Mouse (Mus musculus) heart, adult 2 months (tissue): ENCODE results near the gene Shroom3. TPM values are rescaled to one million over a fixed set of nuclear protein-coding genes. Genes with fewer than 3 reads are reported as not detected.

Experiments used
- DNase-seq, 2 experiments: peaks; one replicate each; pipeline ENCODE4 v3.0.0; 2021
- H3K27ac ChIP-seq: fragments of 200-600 bp; 2 replicates; pipeline ENCODE4 v1.8.1; 2022
- H3K27me3 ChIP-seq: fragments of 200-500 bp; 2 replicates; pipeline ENCODE4 v1.6.1; 2012; ENCODE audit warnings: mild to moderate bottlenecking, low read length, inconsistent platforms, mixed read lengths; ENCODE audit not compliant: control insufficient read depth, insufficient read depth
- H3K36me3 ChIP-seq: fragments of 200-500 bp; 2 replicates; pipeline ENCODE4 v1.6.1; 2012; ENCODE audit warnings: low read length, inconsistent platforms; ENCODE audit not compliant: control insufficient read depth, insufficient read depth
- H3K4me1 ChIP-seq: fragments of 200-500 bp; 2 replicates; pipeline ENCODE4 v1.6.1; 2011; ENCODE audit warnings: low read length; ENCODE audit not compliant: control insufficient read depth, insufficient read depth
- H3K4me3 ChIP-seq: fragments of 200-600 bp; 2 replicates; pipeline ENCODE4 v1.8.1; 2022
- H3K79me2 ChIP-seq: fragments of 200-500 bp; replicated peaks from 2 replicates; pipeline ENCODE4 v1.6.1; 2012; ENCODE audit warnings: mild to moderate bottlenecking, inconsistent platforms, low read length, moderate library complexity, mixed read lengths; ENCODE audit not compliant: control insufficient read depth, insufficient read depth
- H3K9ac ChIP-seq: fragments of 200-500 bp; 2 replicates; pipeline ENCODE4 v1.6.1; 2012; ENCODE audit warnings: low read depth, mild to moderate bottlenecking, control low read depth, inconsistent platforms, low read length, mixed read lengths
- CTCF ChIP-seq: fragments of 200-600 bp; IDR thresholded peaks from 2 replicates; pipeline ENCODE4 v1.8.1; 2022; ENCODE audit warnings: antibody characterized with exemption, mild to moderate bottlenecking, moderate library complexity
- EP300 ChIP-seq: fragments of 200-500 bp; IDR thresholded peaks from 2 replicates; pipeline ENCODE4 v1.6.1; 2011; ENCODE audit warnings: low read depth, low read length, control low read depth; ENCODE audit not compliant: insufficient read depth
- POLR2A ChIP-seq: fragments of 200-500 bp; IDR thresholded peaks from 2 replicates; pipeline ENCODE4 v1.6.1; 2011; ENCODE audit warnings: mild to moderate bottlenecking, low read depth, low read length, control low read depth; ENCODE audit not compliant: insufficient read depth
- WGBS: fragments of 180-500 bp; shearing (Covaris S2); methylation state at CpG from one replicate; pipeline ENCODE4 v1.1.7; 2018; 5-methylcytosine and 5-hydroxymethylcytosine counted together
- intact Hi-C: fragments of 180-260 bp; cut with DNase I; formaldehyde crosslinking; loops from one replicate; pipeline ENCODE4 v1.15.1; 2025
- polyA plus RNA-seq: library from polyadenylated mRNA; depleted of rRNA; stranded (reverse); fragments of >200 nt; gene quantifications from 2 replicates; pipeline ENCODE4 v1.2.3, GENCODE M21; 2012
- total RNA-seq, 2 experiments: library from RNA; stranded (reverse); gene quantifications; 2 replicates each; pipeline ENCODE4 v1.2.3; 2021

Shroom3 gene
- total and polyA plus RNA-seq, 3 experiments = 32.8 to 38.5 (median 32.8) TPM

DNA sequence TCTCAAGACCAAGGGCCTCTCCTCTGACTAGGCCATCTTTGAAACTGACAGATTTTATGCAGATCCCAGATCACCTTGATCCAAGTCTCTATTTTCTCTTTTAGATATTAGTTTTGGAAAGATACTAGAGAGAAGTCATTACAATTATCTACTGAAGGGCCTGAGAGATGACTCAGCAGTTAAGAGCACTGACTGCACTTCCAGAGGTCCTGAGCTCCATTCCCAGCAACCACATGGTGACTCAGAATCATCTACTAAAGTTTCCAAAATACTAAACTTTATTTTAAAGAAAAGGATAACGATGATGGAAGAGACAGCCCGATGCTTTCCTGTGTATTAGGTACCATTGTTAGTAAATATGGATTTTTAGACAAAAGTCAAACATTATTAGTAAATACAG lies 31.7 kb downstream of the Shroom3 start:
- WGBS = 92% methylated on average over 2 of the region's 2 CpGs
- no peaks in the 10 kb centered on the region for H3K27me3 ChIP-seq
- TF ChIP-seq POLR2A = no peak
- no peak for TF ChIP-seq EP300
- no peak for TF ChIP-seq CTCF

DNA sequence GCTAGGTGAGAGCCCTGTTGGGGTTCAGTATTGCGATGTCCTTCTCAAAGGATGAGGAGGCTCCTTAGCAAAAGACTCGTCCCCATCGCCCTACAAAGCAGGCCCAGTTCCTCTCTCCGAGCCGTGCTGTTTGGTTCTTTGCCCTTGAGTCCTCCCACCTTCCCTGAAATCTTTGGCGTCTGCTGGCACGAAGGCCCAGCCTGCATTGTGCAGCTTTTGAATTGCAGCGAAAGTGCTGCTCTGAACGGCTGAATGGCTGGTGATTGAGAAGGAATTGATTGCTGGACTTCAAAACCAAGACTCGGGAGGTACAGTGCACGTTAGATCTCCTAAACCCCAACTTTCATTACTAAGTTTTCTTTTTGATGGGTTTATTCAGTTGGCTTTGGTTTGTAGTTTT lies 32.1 kb downstream of the Shroom3 start:
- no peak overlapping the region for H3K27ac ChIP-seq
- no peak overlapping the region for H3K9ac ChIP-seq
- 75% methylated on average over 11 of the region's 11 CpGs for WGBS
- H3K27me3 ChIP-seq = no peaks in the 10 kb centered on the region
- intact Hi-C loops = no loop called here
- no peaks in the 10 kb centered on the region for H3K4me1 ChIP-seq
- TF ChIP-seq CTCF (no peak), EP300 (no peak), POLR2A (no peak)
- H3K36me3 ChIP-seq = no peaks in the 10 kb centered on the region
- no peak overlapping the region for H3K4me3 ChIP-seq
- no peak for DNase-seq
- H3K79me2 ChIP-seq = no peaks in the 10 kb centered on the region

More for the DNA sequence above, 31.7 kb downstream of the Shroom3 start:
- no peak overlapping the region for H3K4me3 ChIP-seq
- H3K36me3 ChIP-seq = no peaks in the 10 kb centered on the region
- no peaks in the 10 kb centered on the region for H3K79me2 ChIP-seq
- no peak for DNase-seq
- H3K9ac ChIP-seq = no peak overlapping the region
- H3K27ac ChIP-seq = no peak overlapping the region
- no peaks in the 10 kb centered on the region for H3K4me1 ChIP-seq
- intact Hi-C loops = no loop called here

DNA sequence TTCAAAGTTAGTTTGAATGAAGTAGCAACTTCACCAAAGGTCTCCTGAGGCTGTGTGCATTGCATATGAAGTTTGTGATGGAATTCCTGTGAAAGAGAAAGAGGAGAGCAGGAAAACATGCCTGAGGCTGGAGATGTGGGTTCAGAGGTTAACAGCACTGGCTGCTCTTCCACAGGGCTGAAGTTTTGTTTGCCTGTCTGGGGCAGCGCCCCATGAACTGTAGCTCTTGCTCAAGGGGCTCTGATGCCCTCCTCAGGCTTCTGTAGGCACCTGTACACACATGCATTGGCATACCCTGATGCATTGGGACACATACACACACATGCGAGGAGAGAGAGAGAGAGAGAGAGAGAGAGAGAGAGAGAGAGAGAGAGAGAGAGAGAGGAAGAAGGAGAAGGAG lies 32.7 kb downstream of the Shroom3 start:
- no peak overlapping the region for H3K27ac ChIP-seq
- H3K36me3 ChIP-seq = no peaks in the 10 kb centered on the region
- H3K79me2 ChIP-seq = no peaks in the 10 kb centered on the region
- no peaks in the 10 kb centered on the region for H3K4me1 ChIP-seq
- intact Hi-C loops = no loop called here
- no peak overlapping the region for H3K4me3 ChIP-seq
- DNase-seq = no peak
- H3K9ac ChIP-seq = no peak overlapping the region
- TF ChIP-seq CTCF = no peak
- TF ChIP-seq EP300 = no peak
- TF ChIP-seq POLR2A = no peak
- no peaks in the 10 kb centered on the region for H3K27me3 ChIP-seq
- 85% methylated on average over 2 of the region's 2 CpGs for WGBS

DNA sequence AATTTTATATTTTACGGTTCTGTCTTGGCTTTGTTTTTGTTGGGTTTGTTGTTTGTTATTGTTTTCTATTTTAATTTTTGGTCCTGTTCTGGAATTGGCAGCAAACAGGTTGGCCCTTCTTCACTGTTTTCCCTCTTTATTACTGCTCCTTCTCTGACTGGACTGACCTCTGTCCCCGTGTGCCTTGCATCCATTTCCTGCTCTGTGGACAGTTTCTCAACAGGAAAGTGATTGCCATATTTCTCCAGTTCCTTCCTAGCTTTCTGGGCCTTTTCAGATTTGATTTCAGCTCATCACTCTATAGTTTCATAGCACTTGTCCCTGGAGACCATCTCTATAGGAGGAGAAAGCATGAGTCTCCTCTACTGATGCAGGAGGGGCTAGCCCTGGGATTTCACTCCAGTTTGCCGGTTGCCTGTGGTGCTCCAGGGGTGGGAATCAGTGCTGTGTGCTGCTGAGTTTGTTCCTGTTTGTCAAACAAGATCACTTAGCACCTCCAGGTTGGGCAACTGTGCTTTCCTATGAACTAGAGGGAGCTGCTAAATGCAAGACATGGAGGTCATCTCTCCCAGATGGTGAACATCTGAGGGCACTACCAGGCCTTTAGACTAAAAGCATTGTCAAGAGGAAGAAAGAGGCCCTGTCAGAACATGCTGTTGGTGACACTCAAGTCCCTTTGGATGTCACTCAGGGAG lies 34.6 kb downstream of the Shroom3 start:
- no peaks in the 10 kb centered on the region for H3K79me2 ChIP-seq
- 59% methylated on average over 3 of the region's 3 CpGs for WGBS
- H3K27me3 ChIP-seq = no peaks in the 10 kb centered on the region
- H3K27ac ChIP-seq = no peak overlapping the region
- no peaks in the 10 kb centered on the region for H3K36me3 ChIP-seq
- H3K4me3 ChIP-seq = no peak overlapping the region
- intact Hi-C loops = no loop called here
- H3K4me1 ChIP-seq = no peaks in the 10 kb centered on the region
- no peak for DNase-seq
- TF ChIP-seq POLR2A = no peak
- TF ChIP-seq EP300 = no peak
- no peak overlapping the region for H3K9ac ChIP-seq

DNA sequence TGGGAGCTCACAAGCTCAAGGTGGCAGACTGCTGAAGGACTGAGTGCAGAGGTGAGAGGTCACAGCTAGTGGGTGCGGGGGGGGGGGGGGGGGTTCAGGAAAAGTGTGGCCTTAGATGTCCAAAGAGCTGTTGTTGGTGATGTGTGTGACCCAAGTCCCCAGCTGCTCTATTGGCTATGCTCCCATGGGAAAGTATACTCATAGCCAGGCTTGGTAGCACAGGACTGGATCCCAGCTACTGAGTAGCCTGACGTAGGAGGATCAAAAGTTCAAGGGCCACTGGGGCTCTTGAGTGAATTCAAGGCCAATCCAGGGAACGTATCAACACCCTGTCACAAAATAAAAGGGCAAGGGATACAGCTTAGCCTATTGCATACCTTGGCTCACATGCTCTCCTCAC lies 35.6 kb downstream of the Shroom3 start:
- H3K4me3 ChIP-seq = no peak overlapping the region
- intact Hi-C loops = no loop called here
- no peaks in the 10 kb centered on the region for H3K79me2 ChIP-seq
- TF ChIP-seq CTCF = no peak
- TF ChIP-seq EP300 = no peak
- no peak for TF ChIP-seq POLR2A
- no peaks in the 10 kb centered on the region for H3K4me1 ChIP-seq
- H3K27ac ChIP-seq = no peak overlapping the region
- DNase-seq = no peak
- no peaks in the 10 kb centered on the region for H3K36me3 ChIP-seq
- H3K9ac ChIP-seq = no peak overlapping the region
- H3K27me3 ChIP-seq = no peaks in the 10 kb centered on the region
- 75% methylated on average over 3 of the region's 3 CpGs for WGBS

DNA sequence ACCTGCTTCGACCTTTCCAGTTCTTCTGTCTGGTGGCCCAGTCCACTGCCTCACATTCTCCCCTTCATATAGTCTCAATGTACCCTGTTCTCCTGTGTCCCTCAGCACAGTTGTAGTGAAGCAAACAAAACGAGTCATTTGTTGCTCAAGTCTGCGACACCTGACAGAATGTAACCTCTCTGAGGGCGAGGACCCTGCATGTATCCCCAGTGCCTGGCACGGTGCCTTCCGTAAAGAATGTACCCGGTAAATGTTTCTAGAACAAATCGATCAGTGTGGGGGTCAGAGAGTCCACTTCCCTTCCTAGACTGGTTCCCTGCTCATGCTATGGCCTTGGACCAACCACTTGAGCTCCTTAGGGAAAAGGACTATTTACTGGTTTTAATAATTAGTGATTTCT lies 38.4 kb downstream of the Shroom3 start:
- TF ChIP-seq EP300 (no peak), CTCF (no peak), POLR2A (no peak)
- WGBS = 89% methylated on average over 8 of the region's 8 CpGs
- H3K27ac ChIP-seq = no peak overlapping the region
- H3K4me3 ChIP-seq = no peak overlapping the region
- no peak for DNase-seq
- no peaks in the 10 kb centered on the region for H3K79me2 ChIP-seq
- no peaks in the 10 kb centered on the region for H3K36me3 ChIP-seq
- H3K4me1 ChIP-seq = no peaks in the 10 kb centered on the region
- H3K9ac ChIP-seq = no peak overlapping the region
- no peaks in the 10 kb centered on the region for H3K27me3 ChIP-seq
- intact Hi-C loops = no loop called here
